Mouse (Mus musculus) kidney, embryonic 16.5 days (tissue): Measurements from ENCODE around the gene Rabepk. TPM values are rescaled to one million over a fixed set of nuclear protein-coding genes. Genes with fewer than 3 reads are reported as not detected.
"Not testable (repeated sequence)": the region's sequence is repeated elsewhere in the genome, so short reads cannot be mapped to it uniquely, and the experiment has no call there.

Source experiments
- ATAC-seq: fragments of 200-750 bp; cut with Nextera tagmentation; 2 replicates; pipeline ENCODE4 v1.8.0; 2017; ENCODE audit warnings: moderate TSS enrichment; ENCODE audit not compliant: low FRiP score, low TSS enrichment
- H3K27ac ChIP-seq: fragments of 300-500 bp; sonication (generic); 2 replicates; pipeline ENCODE4 v1.5.1; 2014; ENCODE audit warnings: low read length
- H3K27me3 ChIP-seq: fragments of 300-500 bp; sonication (generic); 2 replicates; pipeline ENCODE4 v1.6.1; 2014; ENCODE audit warnings: low read length, control low read depth, mixed read lengths; ENCODE audit not compliant: insufficient read depth
- H3K36me3 ChIP-seq: fragments of 300-500 bp; sonication (generic); 2 replicates; pipeline ENCODE4 v1.6.1; 2014; ENCODE audit warnings: low read length, control low read depth, mixed read lengths; ENCODE audit not compliant: insufficient read depth
- H3K4me1 ChIP-seq: fragments of 300-500 bp; sonication (generic); 2 replicates; pipeline ENCODE4 v1.6.1; 2014; ENCODE audit warnings: low read length, control low read depth, mixed read lengths; ENCODE audit not compliant: insufficient read depth
- H3K4me2 ChIP-seq: fragments of 300-500 bp; sonication (generic); replicated peaks from 2 replicates; pipeline ENCODE4 v1.6.1; 2014; ENCODE audit warnings: low read depth, low read length
- H3K4me3 ChIP-seq: fragments of 300-500 bp; sonication (generic); 2 replicates; pipeline ENCODE4 v1.5.1; 2014; ENCODE audit warnings: mild to moderate bottlenecking, low read length
- H3K9ac ChIP-seq: fragments of 300-500 bp; sonication (generic); replicated peaks from 2 replicates; pipeline ENCODE4 v1.6.1; 2014; ENCODE audit warnings: low read length
- H3K9me3 ChIP-seq: fragments of 300-500 bp; sonication (generic); 2 replicates; pipeline ENCODE4 v1.6.1; 2016; ENCODE audit warnings: low read length, control low read depth
- WGBS: fragments of 180-500 bp; shearing (Covaris S2); extraction: QIAGEN DNeasy Blood & Tissue Kit; methylation state at CpG from one replicate; pipeline ENCODE4 v1.1.7; 2014; 5-methylcytosine and 5-hydroxymethylcytosine counted together
- polyA plus RNA-seq: library from polyadenylated mRNA; unstranded; fragments of >200 nt; fragmentation: Nextera tagmentation; extraction: Ambion mirVana; gene quantifications from 2 replicates; pipeline ENCODE4 v1.2.1, GENCODE M21; 2015

The Rabepk gene
- polyA plus RNA-seq, 1 experiment from 2014 or later = 38.9 TPM

GRCm38 (mm10) chr2:34771368-34772226 is 28.1 kb downstream of the Rabepk start, which contains the start of gene Hspa5:
TSS of gene Hspa5 (plus strand) at chr2:34771970.
- H3K9ac ChIP-seq = peak within 1 kb of the TSS; percentile 99
- H3K36me3 ChIP-seq = peaks cover 36% of the 10 kb centered on the region
- ATAC-seq = peak; percentile 99
- peak within 1 kb of the TSS; percentile 94 for H3K27ac ChIP-seq
- H3K4me1 ChIP-seq = peaks cover 41% of the 10 kb centered on the region
- H3K4me2 ChIP-seq = peak within 1 kb of the TSS; percentile 90
- no peaks in the 10 kb centered on the region for H3K9me3 ChIP-seq
- no peaks in the 10 kb centered on the region for H3K27me3 ChIP-seq
- under 1% methylated on average over 60 of the region's 60 CpGs for WGBS
- peak within 1 kb of the TSS; percentile 93 for H3K4me3 ChIP-seq

- Histone ChIP-seq H3K9ac (peak overlapping the region; percentile 98), H3K27me3 (no peaks in the 10 kb centered on the region), H3K36me3 (peaks cover 29% of the 10 kb centered on the region), H3K4me3 (peak overlapping the region; percentile 93), H3K27ac (peak overlapping the region; percentile 94), H3K9me3 (no peaks in the 10 kb centered on the region), H3K4me2 (peak overlapping the region; percentile 62), H3K4me1 (peaks cover 34% of the 10 kb centered on the region)
- WGBS = under 1% methylated on average over 6 of the region's 6 CpGs
- no peak for ATAC-seq
These were observed 28.8 kb downstream of the Rabepk start for GRCm38 (mm10) chr2:34770951-34771350.

GRCm38 (mm10) chr2:34770049-34770448 is 29.7 kb downstream of the Rabepk start:
- H3K4me2 ChIP-seq = no peak overlapping the region
- H3K4me3 ChIP-seq = no peak overlapping the region
- no peaks in the 10 kb centered on the region for H3K9me3 ChIP-seq
- H3K36me3 ChIP-seq = peaks cover 21% of the 10 kb centered on the region
- ATAC-seq = no peak
- no peaks in the 10 kb centered on the region for H3K27me3 ChIP-seq
- no peak overlapping the region for H3K27ac ChIP-seq
- 91% methylated on average over 2 of the region's 2 CpGs for WGBS
- no peak overlapping the region for H3K9ac ChIP-seq
- peaks cover 26% of the 10 kb centered on the region for H3K4me1 ChIP-seq

GRCm38 (mm10) chr2:34764801-34765200 is 34.9 kb downstream of the Rabepk start:
- WGBS = 72% methylated on average over 12 of the region's 12 CpGs
- Histone ChIP-seq H3K27me3 (no peaks in the 10 kb centered on the region), H3K27ac (no peak overlapping the region), H3K9ac (no peak overlapping the region), H3K9me3 (no peaks in the 10 kb centered on the region), H3K36me3 (no peaks in the 10 kb centered on the region), H3K4me3 (no peak overlapping the region), H3K4me2 (no peak overlapping the region), H3K4me1 (no peaks in the 10 kb centered on the region)
- no peak for ATAC-seq

GRCm38 (mm10) chr2:34762872-34763271 is 36.8 kb downstream of the Rabepk start:
- Histone ChIP-seq H3K36me3 (no peaks in the 10 kb centered on the region), H3K4me3 (no peak overlapping the region), H3K27me3 (no peaks in the 10 kb centered on the region), H3K4me2 (no peak overlapping the region), H3K9ac (no peak overlapping the region), H3K9me3 (no peaks in the 10 kb centered on the region), H3K27ac (no peak overlapping the region), H3K4me1 (no peaks in the 10 kb centered on the region)
- WGBS = 55% methylated on average over 2 of the region's 2 CpGs
- ATAC-seq = no peak

GRCm38 (mm10) chr2:34762174-34762573 is 37.5 kb downstream of the Rabepk start:
- ATAC-seq = no peak
- no peak overlapping the region for H3K4me3 ChIP-seq
- H3K27me3 ChIP-seq = no peaks in the 10 kb centered on the region
- H3K4me2 ChIP-seq = no peak overlapping the region
- no peaks in the 10 kb centered on the region for H3K4me1 ChIP-seq
- WGBS = 80% methylated on average over 2 of the region's 2 CpGs
- H3K36me3 ChIP-seq = no peaks in the 10 kb centered on the region
- no peaks in the 10 kb centered on the region for H3K9me3 ChIP-seq
- H3K9ac ChIP-seq = no peak overlapping the region
- no peak overlapping the region for H3K27ac ChIP-seq

GRCm38 (mm10) chr2:34761272-34761671 is 38.4 kb downstream of the Rabepk start:
- H3K27me3 ChIP-seq, H3K9me3 ChIP-seq, H3K4me3 ChIP-seq, H3K4me2 ChIP-seq, ATAC-seq, H3K4me1 ChIP-seq, H3K9ac ChIP-seq, H3K27ac ChIP-seq, H3K36me3 ChIP-seq: not testable (repeated sequence)
- 90% methylated on average over 5 of the region's 5 CpGs for WGBS

- Histone ChIP-seq H3K9me3 (no peaks in the 10 kb centered on the region), H3K27ac (no peak overlapping the region), H3K4me3 (no peak overlapping the region), H3K36me3 (no peaks in the 10 kb centered on the region), H3K27me3 (no peaks in the 10 kb centered on the region), H3K4me1 (peaks cover 10% of the 10 kb centered on the region; the same call in 1 of the 2 replicates), H3K9ac (no peak overlapping the region), H3K4me2 (no peak overlapping the region)
- WGBS = 59% methylated on average over 1 of the region's 1 CpGs
- ATAC-seq = no peak
These were observed 42.4 kb downstream of the Rabepk start for GRCm38 (mm10) chr2:34757341-34757740.

- Histone ChIP-seq H3K27me3 (no peaks in the 10 kb centered on the region), H3K4me3 (peak within 1 kb of the TSS; percentile 91), H3K9ac (peak within 1 kb of the TSS; percentile 99), H3K27ac (peak within 1 kb of the TSS; percentile 93), H3K4me2 (peak within 1 kb of the TSS; percentile 79), H3K4me1 (peaks cover 10% of the 10 kb centered on the region; the same call in 1 of the 2 replicates), H3K9me3 (no peaks in the 10 kb centered on the region), H3K36me3 (no peaks in the 10 kb centered on the region)
- 1% methylated on average over 14 of the region's 14 CpGs for WGBS
- peak; percentile 49; the same call in 1 of the 2 replicates for ATAC-seq
These were observed 45.0 kb downstream of the Rabepk start, which contains the start of gene Gapvd1 for GRCm38 (mm10) chr2:34754551-34755358. TSS of gene Gapvd1 (minus strand) at chr2:34755232.
